Mouse (Mus musculus) MEL (cell line): ENCODE measurements around the gene Sh2d1b1. TPM values are rescaled to one million over a fixed set of nuclear protein-coding genes. Genes with fewer than 3 reads are reported as not detected.

Source experiments
- DNase-seq: peaks from one replicate; pipeline ENCODE4 v3.0.0; 2011; ENCODE audit warnings: low read depth, low spot score
- H3K27ac ChIP-seq: 2 replicates; pipeline ENCODE4 v1.5.1; 2012; ENCODE audit warnings: low read depth, mild to moderate bottlenecking, control low read depth, low read length, moderate library complexity; ENCODE audit not compliant: control insufficient read depth
- H3K27me3 ChIP-seq, 2 experiments: fragments of 150-350 bp in 1 of 2; sonication (generic) in 1 of 2; 2 replicates each; pipeline ENCODE4 v1.6.1; 2012; ENCODE audit warnings: low read length in 2 of 2, mild to moderate bottlenecking in 2 of 2, improper control_type of control experiment in 1 of 2, moderate library complexity in 1 of 2; ENCODE audit not compliant: insufficient read depth in 2 of 2, control insufficient read depth in 1 of 2
- H3K36me3 ChIP-seq, 2 experiments: 2 replicates each; pipeline ENCODE4 v1.6.1; 2012 to 2014; ENCODE audit warnings: low read length in 2 of 2, improper control_type of control experiment in 1 of 2, inconsistent platforms in 1 of 2, mild to moderate bottlenecking in 1 of 2; ENCODE audit not compliant: insufficient read depth in 2 of 2, control insufficient read depth in 1 of 2
- H3K4me1 ChIP-seq, 2 experiments: fragments of 150-350 bp in 1 of 2; sonication (generic) in 1 of 2; 2 replicates each; pipeline ENCODE4 v1.6.1; 2012; ENCODE audit warnings: low read length in 2 of 2, improper control_type of control experiment in 1 of 2, mild to moderate bottlenecking in 1 of 2; ENCODE audit not compliant: insufficient read depth in 2 of 2, control insufficient read depth in 1 of 2
- H3K4me3 ChIP-seq, 2 experiments: fragments of 150-350 bp in 1 of 2; sonication (generic) in 1 of 2; 2 replicates each; pipeline ENCODE4 v1.5.1; 2012; ENCODE audit warnings: low read depth in 2 of 2, low read length in 2 of 2, mild to moderate bottlenecking in 2 of 2, moderate library complexity in 2 of 2, control low read depth in 1 of 2, improper control_type of control experiment in 1 of 2; ENCODE audit not compliant: control insufficient read depth in 1 of 2, insufficient read depth in 1 of 2
- H3K79me2 ChIP-seq: 2 replicates; pipeline ENCODE4 v1.6.1; 2012; ENCODE audit warnings: mild to moderate bottlenecking, low read length, moderate library complexity; ENCODE audit not compliant: control insufficient read depth, poor library complexity, insufficient read depth
- H3K9ac ChIP-seq: 2 replicates; pipeline ENCODE4 v1.6.1; 2012; ENCODE audit warnings: low read depth, mild to moderate bottlenecking, control low read depth, low read length, moderate library complexity; ENCODE audit not compliant: control insufficient read depth, poor library complexity, severe bottlenecking
- H3K9me3 ChIP-seq: fragments of 150-350 bp; sonication (generic); replicated peaks from 2 replicates; pipeline ENCODE4 v1.6.1; 2012; ENCODE audit warnings: mild to moderate bottlenecking, low read length, improper control_type of control experiment, moderate library complexity; ENCODE audit not compliant: insufficient read depth
- CHD1 ChIP-seq: IDR thresholded peaks from 2 replicates; pipeline ENCODE4 v1.6.1; 2012; ENCODE audit warnings: low read depth, mild to moderate bottlenecking, inconsistent platforms, low read length, improper control_type of control experiment
- CTCF ChIP-seq, 3 experiments: IDR thresholded peaks in 2 of 3; conservative IDR thresholded peaks in 1 of 3; 2 replicates each; pipeline ENCODE4 v1.5.1; 2011 to 2012; ENCODE audit warnings: low read length in 3 of 3, low read depth in 2 of 3, mild to moderate bottlenecking in 2 of 3, improper control_type of control experiment in 1 of 3, inconsistent platforms in 1 of 3, mixed read lengths in 1 of 3, moderate library complexity in 1 of 3; ENCODE audit not compliant: control insufficient read depth in 1 of 3, insufficient read depth in 1 of 3, poor library complexity in 1 of 3, severe bottlenecking in 1 of 3
- EP300 ChIP-seq, 2 experiments: IDR thresholded peaks; 2 replicates each; pipeline ENCODE4 v1.6.1; 2011; ENCODE audit warnings: improper control_type of control experiment in 2 of 2, low read length in 2 of 2, low read depth in 1 of 2, mild to moderate bottlenecking in 1 of 2
- ETS1 ChIP-seq: IDR thresholded peaks from 2 replicates; pipeline ENCODE4 v1.6.1; 2012; ENCODE audit warnings: low read depth, mild to moderate bottlenecking, inconsistent platforms, low read length, improper control_type of control experiment, moderate library complexity
- HCFC1 ChIP-seq: IDR thresholded peaks from 2 replicates; pipeline ENCODE4 v1.6.1; 2012; ENCODE audit warnings: low read depth, mild to moderate bottlenecking, inconsistent platforms, low read length, improper control_type of control experiment, moderate library complexity
- JUND ChIP-seq: IDR thresholded peaks from 2 replicates; pipeline ENCODE4 v1.6.1; 2011; ENCODE audit warnings: low read depth, mild to moderate bottlenecking, improper control_type of control experiment, low read length
- MAFK ChIP-seq: IDR thresholded peaks from 2 replicates; pipeline ENCODE4 v1.6.1; 2011; ENCODE audit warnings: low read depth, mild to moderate bottlenecking, low read length, improper control_type of control experiment, borderline replicate concordance
- MAZ ChIP-seq: IDR thresholded peaks from 2 replicates; pipeline ENCODE4 v1.6.1; 2012; ENCODE audit warnings: low read depth, mild to moderate bottlenecking, inconsistent platforms, low read length, improper control_type of control experiment
- MEF2A ChIP-seq: IDR thresholded peaks from 2 replicates; pipeline ENCODE4 v1.6.1; 2014; ENCODE audit warnings: low read depth, mild to moderate bottlenecking, inconsistent platforms, low read length, improper control_type of control experiment; ENCODE audit not compliant: poor library complexity, insufficient replicate concordance, severe bottlenecking; ENCODE audit errors: extremely low read depth
- MXI1 ChIP-seq: IDR thresholded peaks from 2 replicates; pipeline ENCODE4 v1.6.1; 2011; ENCODE audit warnings: mild to moderate bottlenecking, low read depth, low read length, improper control_type of control experiment
- MYB ChIP-seq: IDR thresholded peaks from 2 replicates; pipeline ENCODE4 v1.6.1; 2011; ENCODE audit warnings: mild to moderate bottlenecking, low read depth, low read length, improper control_type of control experiment
- MYC ChIP-seq: IDR thresholded peaks from 2 replicates; pipeline ENCODE4 v1.6.1; 2011; ENCODE audit warnings: low read depth, mild to moderate bottlenecking, low read length, improper control_type of control experiment, moderate library complexity
- NRF1 ChIP-seq: IDR thresholded peaks from 2 replicates; pipeline ENCODE4 v1.6.1; 2014; ENCODE audit warnings: low read depth, mild to moderate bottlenecking, inconsistent platforms, low read length, improper control_type of control experiment, moderate library complexity; ENCODE audit not compliant: poor library complexity, insufficient read depth, severe bottlenecking
- POLR2AphosphoS2 ChIP-seq: IDR thresholded peaks from 2 replicates; pipeline ENCODE4 v1.6.1; 2011; ENCODE audit warnings: low read length, improper control_type of control experiment
- RAD21 ChIP-seq: IDR thresholded peaks from 2 replicates; pipeline ENCODE4 v1.6.1; 2011; ENCODE audit warnings: mild to moderate bottlenecking, low read depth, low read length, improper control_type of control experiment
- RCOR1 ChIP-seq: IDR thresholded peaks from 2 replicates; pipeline ENCODE4 v1.6.1; 2012; ENCODE audit warnings: low read depth, mild to moderate bottlenecking, inconsistent platforms, low read length, improper control_type of control experiment
- TBP ChIP-seq: IDR thresholded peaks from 2 replicates; pipeline ENCODE4 v1.8.0; 2011; ENCODE audit warnings: low read depth, low read length, improper control_type of control experiment
- TCF12 ChIP-seq: IDR thresholded peaks from 2 replicates; pipeline ENCODE4 v1.6.1; 2014; ENCODE audit warnings: low read depth, mild to moderate bottlenecking, inconsistent platforms, low read length, improper control_type of control experiment, moderate library complexity
- UBTF ChIP-seq: IDR thresholded peaks from 2 replicates; pipeline ENCODE4 v1.6.1; 2012; ENCODE audit warnings: low read depth, mild to moderate bottlenecking, inconsistent platforms, low read length, improper control_type of control experiment, moderate library complexity, borderline replicate concordance; ENCODE audit not compliant: insufficient read depth
- USF2 ChIP-seq, 2 experiments: IDR thresholded peaks; 2 replicates each; pipeline ENCODE4 v1.6.1; 2011 to 2012; ENCODE audit warnings: improper control_type of control experiment in 2 of 2, low read length in 2 of 2, borderline replicate concordance in 1 of 2, inconsistent platforms in 1 of 2, low read depth in 1 of 2, mild to moderate bottlenecking in 1 of 2; ENCODE audit not compliant: insufficient read depth in 1 of 2
- ZC3H11A ChIP-seq: IDR thresholded peaks from 2 replicates; pipeline ENCODE4 v1.6.1; 2012; ENCODE audit warnings: low read depth, mild to moderate bottlenecking, inconsistent platforms, low read length, improper control_type of control experiment
- ZMIZ1 ChIP-seq: IDR thresholded peaks from 2 replicates; pipeline ENCODE4 v1.6.1; 2012; ENCODE audit warnings: low read depth, mild to moderate bottlenecking, inconsistent platforms, low read length, improper control_type of control experiment, moderate library complexity
- ZNF384 ChIP-seq: IDR thresholded peaks from 2 replicates; pipeline ENCODE4 v1.6.1; 2012; ENCODE audit warnings: low read depth, mild to moderate bottlenecking, inconsistent platforms, low read length, improper control_type of control experiment
- polyA plus RNA-seq, 2 experiments: library from polyadenylated mRNA; stranded (reverse) in 1 of 2; unstranded in 1 of 2; fragments of >175 nt in 1 of 2; fragments of >200 nt in 1 of 2; gene quantifications; 2 replicates each; pipeline versions ENCODE4 v1.2.1 to v1.2.4; 2012; ENCODE audit warnings: low replicate concordance in 2 of 2, low read depth in 1 of 2; ENCODE audit not compliant: insufficient read length in 2 of 2, insufficient read depth in 1 of 2, missing spikeins in 1 of 2
- total RNA-seq: library from RNA; depleted of rRNA; stranded (reverse); fragments of 300-350 nt; gene quantifications from 2 replicates; pipeline ENCODE4 v1.2.3, GENCODE M21; 2012

The Sh2d1b1 gene
- total and polyA plus RNA-seq, 3 experiments: not detected

DNA sequence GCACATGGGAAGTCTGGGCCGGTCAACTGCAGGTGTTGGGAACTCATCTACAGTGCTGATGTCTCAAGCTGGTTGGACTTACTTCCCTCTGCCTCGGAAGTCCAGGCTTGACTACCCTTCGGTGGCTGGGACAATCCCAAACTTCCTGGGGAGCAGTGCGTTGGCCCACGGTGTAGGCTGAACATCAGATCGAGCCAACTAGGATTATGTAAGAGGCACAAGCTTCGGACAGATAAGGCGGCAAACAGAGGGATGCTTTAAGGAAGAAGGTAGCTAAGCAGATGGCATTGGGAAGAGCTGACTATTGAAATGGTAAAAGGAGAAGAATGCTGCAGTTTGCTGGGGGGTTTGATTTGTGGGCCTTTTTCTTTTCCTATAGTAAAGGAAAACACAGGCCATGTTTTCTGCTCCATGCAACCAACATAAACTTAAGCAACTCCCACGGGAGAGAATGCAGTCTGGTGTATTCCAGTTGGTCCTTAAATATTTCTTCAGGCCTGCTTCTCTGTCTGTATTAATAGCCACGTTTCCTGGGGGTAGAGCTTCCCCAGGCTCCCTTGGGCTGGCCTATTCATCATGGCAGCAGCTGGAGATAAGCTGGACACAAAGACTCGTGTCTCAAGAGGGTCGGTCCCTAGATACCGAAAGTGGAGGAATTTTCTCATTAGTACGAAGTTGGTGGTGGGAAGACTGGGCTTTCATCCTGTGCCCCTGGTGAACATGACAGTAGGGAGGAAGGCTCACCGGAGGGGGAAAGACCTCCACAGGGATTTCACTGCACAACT lies 17.9 kb downstream of the Sh2d1b1 start:
- no peaks in the 10 kb centered on the region for H3K36me3 ChIP-seq
- H3K9me3 ChIP-seq: no peaks in the 10 kb centered on the region
- no peak overlapping the region for H3K27ac ChIP-seq
- no peaks in the 10 kb centered on the region for H3K4me1 ChIP-seq
- no peaks in the 10 kb centered on the region for H3K79me2 ChIP-seq
- H3K27me3 ChIP-seq: no peaks in the 10 kb centered on the region; a peak in 2 of 4 replicates
- H3K9ac ChIP-seq: no peak overlapping the region
- no peak for TF ChIP-seq TBP
- TF ChIP-seq RCOR1: no peak
- no peak for TF ChIP-seq CHD1
- TF ChIP-seq ETS1: no peak
- H3K4me3 ChIP-seq: no peak overlapping the region
- DNase-seq: no peak

DNA sequence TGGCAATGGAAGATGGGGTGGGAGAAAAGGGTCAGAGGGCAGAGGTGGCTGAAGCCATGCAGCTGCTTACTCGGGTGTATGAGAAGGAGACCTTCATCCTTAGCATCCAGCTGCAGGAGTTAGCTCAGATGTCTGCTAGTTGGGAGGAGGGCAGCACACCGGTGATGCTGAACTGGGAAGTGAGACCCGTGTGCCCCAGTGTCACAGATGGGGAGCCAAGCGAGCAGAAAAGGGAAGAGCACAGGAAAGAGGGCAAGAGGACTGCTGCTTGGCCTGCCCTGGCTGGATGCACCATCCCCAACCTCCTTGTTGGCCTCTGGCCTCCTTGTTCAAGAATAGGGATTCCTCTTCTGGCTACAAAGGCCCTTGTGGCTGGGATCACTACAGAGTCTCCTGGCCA lies 22.4 kb downstream of the Sh2d1b1 start:
- H3K36me3 ChIP-seq: no peaks in the 10 kb centered on the region
- no peak for DNase-seq

DNA sequence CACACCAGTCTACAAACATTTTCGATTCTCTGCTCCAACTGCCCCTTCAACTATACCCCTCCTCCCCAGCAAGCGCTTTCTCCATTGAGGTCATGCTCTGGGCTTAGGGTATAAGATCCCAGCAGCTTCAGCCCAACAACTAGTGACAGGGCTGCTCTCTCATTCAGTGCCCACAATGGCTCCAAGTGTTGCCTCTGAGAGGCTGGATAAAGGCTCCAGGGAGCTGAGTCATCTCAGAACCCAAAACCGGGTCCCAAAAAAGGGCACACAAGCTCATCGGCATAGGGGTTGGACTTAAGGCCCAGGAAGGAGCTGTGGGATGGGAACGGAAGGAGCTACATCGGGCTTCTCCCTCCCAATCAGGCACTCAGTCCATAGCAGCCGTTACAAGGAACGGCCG lies 24.6 kb downstream of the Sh2d1b1 start:
- Histone ChIP-seq H3K27ac (no peak overlapping the region), H3K27me3 (no peaks in the 10 kb centered on the region; a peak in 2 of 4 replicates)
- TF ChIP-seq MEF2A (no peak), MAFK (no peak), HCFC1 (no peak), RAD21 (no peak), JUND (no peak), MXI1 (no peak), POLR2AphosphoS2 (no peak), USF2 (IDR thresholded peaks at IDR 0.05; ENCODE audit: borderline replicate concordance in 1 of 2, insufficient read depth in 1 of 2, low read depth in 1 of 2, low read length in 2 of 2) (no peak), MYC (no peak), MAZ (no peak), CTCF (IDR thresholded peaks at IDR 0.05 in 2 of 3, conservative IDR thresholded peaks at IDR 0.05 in 1 of 3; ENCODE audit: control insufficient read depth in 1 of 3, insufficient read depth in 1 of 3, low read depth in 2 of 3, low read length in 3 of 3, poor library complexity in 1 of 3, severe bottlenecking in 1 of 3) (no peak), UBTF (no peak), NRF1 (no peak), MYB (no peak), ZC3H11A (no peak), TCF12 (no peak), ZMIZ1 (no peak)
- TF ChIP-seq, all 39 proteins: peak for 0
- DNase-seq: no peak
- no peaks in the 10 kb centered on the region for H3K4me1 ChIP-seq
- H3K36me3 ChIP-seq: no peaks in the 10 kb centered on the region
- H3K4me3 ChIP-seq: no peak overlapping the region
- H3K9me3 ChIP-seq: no peaks in the 10 kb centered on the region
- H3K9ac ChIP-seq: no peak overlapping the region
- H3K79me2 ChIP-seq: no peaks in the 10 kb centered on the region

More for the DNA sequence above, 22.4 kb downstream of the Sh2d1b1 start:
- H3K27ac ChIP-seq: no peak overlapping the region
- no peaks in the 10 kb centered on the region for H3K4me1 ChIP-seq
- no peaks in the 10 kb centered on the region for H3K79me2 ChIP-seq
- no peak overlapping the region for H3K4me3 ChIP-seq
- TF ChIP-seq ZNF384 (no peak), MEF2A (no peak), EP300 (IDR thresholded peaks at IDR 0.05; ENCODE audit: low read depth in 1 of 2, low read length in 2 of 2) (no peak)
- H3K9ac ChIP-seq: no peak overlapping the region
- H3K27me3 ChIP-seq: no peaks in the 10 kb centered on the region; a peak in 2 of 4 replicates
- H3K9me3 ChIP-seq: no peaks in the 10 kb centered on the region
